Mouse (Mus musculus): ENCODE results near the gene Zfp541. TPM values are rescaled to one million over a fixed set of nuclear protein-coding genes. Genes with fewer than 3 reads are reported as not detected.
A peak's percentile ranks its signal among the peaks of the same experiment; 100 is the strongest.

The Zfp541 gene
- polyA plus RNA-seq, 1 experiment from 2014 or later = 0.04 TPM

- 93% methylated on average over 4 of the region's 4 CpGs for WGBS
- no peak overlapping the region for H3K4me2 ChIP-seq
- ATAC-seq (ENCODE audit: low read depth) = no peak
- no peaks in the 10 kb centered on the region for H3K27me3 ChIP-seq
- no peaks in the 10 kb centered on the region for H3K9me3 ChIP-seq
- peaks cover 25% of the 10 kb centered on the region; the same call in 1 of the 2 replicates for H3K36me3 ChIP-seq
- H3K9ac ChIP-seq = no peak overlapping the region
- H3K4me1 ChIP-seq (replicated peaks) = peaks cover 13% of the 10 kb centered on the region; the same call in 1 of the 2 replicates
- no peak overlapping the region for H3K4me3 ChIP-seq
- H3K27ac ChIP-seq (replicated peaks) = no peak overlapping the region
Measured at GRCm38 (mm10) chr7:16031072-16031471, 30.5 kb upstream of the Zfp541 start.

GRCm38 (mm10) chr7:16033059-16033458 lies 28.6 kb upstream of the Zfp541 start:
- WGBS = 96% methylated on average over 1 of the region's 1 CpGs
- Histone ChIP-seq H3K36me3 (peaks cover 22% of the 10 kb centered on the region; the same call in 1 of the 2 replicates), H3K4me3 (no peak overlapping the region), H3K27me3 (no peaks in the 10 kb centered on the region), H3K9ac (no peak overlapping the region), H3K4me1 (replicated peaks) (peaks cover 12% of the 10 kb centered on the region; the same call in 1 of the 2 replicates), H3K4me2 (no peak overlapping the region), H3K9me3 (no peaks in the 10 kb centered on the region), H3K27ac (replicated peaks) (no peak overlapping the region)
- ATAC-seq (ENCODE audit: low read depth) = no peak

DNA sequence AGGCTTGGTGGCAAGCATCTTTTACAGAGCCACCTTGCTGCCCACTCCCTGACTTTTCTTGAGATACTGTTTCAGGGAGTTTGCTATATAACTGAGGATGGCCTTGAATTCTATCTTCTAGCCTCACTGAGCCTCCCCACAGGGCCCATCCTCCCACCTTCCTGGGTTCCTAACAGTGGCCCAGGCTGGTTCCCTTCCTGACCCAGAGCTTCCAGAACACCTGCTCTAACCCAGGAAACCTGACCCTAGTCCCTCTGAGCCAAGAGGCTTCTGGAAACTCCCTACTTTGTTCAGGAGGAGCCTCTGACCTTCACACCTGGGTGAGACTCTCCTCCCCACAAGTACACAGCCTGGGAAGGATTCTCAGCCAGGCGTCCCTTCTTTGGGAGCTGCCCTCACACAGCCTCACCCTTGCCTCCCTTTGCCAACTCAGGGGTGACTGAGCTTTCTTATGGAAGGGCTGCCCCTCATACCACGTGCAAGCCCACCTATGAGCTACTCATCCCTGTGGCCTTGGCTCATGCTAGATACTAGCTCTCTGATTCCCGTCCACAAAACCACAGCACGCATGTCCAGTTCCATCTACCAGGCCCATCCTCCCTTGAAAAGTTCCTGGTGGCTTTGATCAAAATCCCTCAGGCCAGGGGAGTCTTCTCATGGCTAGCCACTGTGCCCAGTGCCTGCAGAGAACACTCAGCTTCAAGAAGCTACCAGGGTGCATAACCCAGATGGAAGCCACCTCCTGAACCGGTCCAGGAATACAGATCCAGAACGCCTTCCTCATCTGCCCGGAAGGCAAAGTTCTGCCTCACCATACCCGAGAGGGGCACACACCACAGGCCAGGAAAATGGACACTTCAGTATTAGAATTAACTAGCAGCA lies 27.8 kb upstream of the Zfp541 start:
- 93% methylated on average over 8 of the region's 8 CpGs for WGBS
- Histone ChIP-seq H3K27me3 (no peaks in the 10 kb centered on the region), H3K9me3 (no peaks in the 10 kb centered on the region), H3K4me3 (no peak overlapping the region), H3K9ac (no peak overlapping the region), H3K4me2 (no peak overlapping the region), H3K27ac (replicated peaks) (no peak overlapping the region), H3K4me1 (replicated peaks) (peaks cover 7% of the 10 kb centered on the region; the same call in 1 of the 2 replicates), H3K36me3 (peaks cover 22% of the 10 kb centered on the region; the same call in 1 of the 2 replicates)
- no peak for ATAC-seq (ENCODE audit: low read depth)

GRCm38 (mm10) chr7:16036972-16037371 lies 24.6 kb upstream of the Zfp541 start:
- H3K27me3 ChIP-seq = no peaks in the 10 kb centered on the region
- WGBS = 91% methylated on average over 6 of the region's 6 CpGs
- H3K36me3 ChIP-seq = 0 out of 2 replicates have a peak, but pooled peaks cover 11% of the 10 kb centered on the region
- no peak overlapping the region for H3K4me3 ChIP-seq
- peaks cover 15% of the 10 kb centered on the region; the same call in 1 of the 2 replicates for H3K4me1 ChIP-seq (replicated peaks)
- H3K4me2 ChIP-seq = no peak overlapping the region
- ATAC-seq (ENCODE audit: low read depth) = no peak
- no peaks in the 10 kb centered on the region for H3K9me3 ChIP-seq
- H3K27ac ChIP-seq (replicated peaks) = no peak overlapping the region
- H3K9ac ChIP-seq = no peak overlapping the region

DNA sequence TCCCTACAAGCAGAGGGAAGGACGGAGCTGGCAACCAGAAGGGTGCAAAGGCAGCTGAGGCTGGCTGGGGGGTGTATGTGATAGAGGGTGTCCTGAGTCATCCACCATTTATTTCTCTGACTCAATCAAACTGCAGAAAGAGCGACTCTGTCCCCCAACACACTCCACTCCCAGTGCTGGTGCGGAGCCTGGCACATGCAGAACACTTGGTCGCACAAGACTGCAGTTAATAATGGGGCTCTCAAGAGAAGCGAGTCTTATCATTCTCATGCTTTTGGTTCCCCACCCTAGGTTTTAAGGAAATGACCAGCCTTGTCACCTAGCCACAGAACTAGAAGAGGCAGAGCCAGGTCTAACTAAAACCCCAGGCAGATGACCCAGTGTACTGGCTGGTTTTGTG lies 22.3 kb upstream of the Zfp541 start:
- ATAC-seq (ENCODE audit: low read depth) = no peak
- no peak overlapping the region for H3K27ac ChIP-seq (replicated peaks)
- WGBS = 97% methylated on average over 5 of the region's 5 CpGs
- no peaks in the 10 kb centered on the region for H3K36me3 ChIP-seq
- no peak overlapping the region for H3K4me3 ChIP-seq
- no peaks in the 10 kb centered on the region for H3K9me3 ChIP-seq
- no peak overlapping the region for H3K4me2 ChIP-seq
- H3K4me1 ChIP-seq (replicated peaks) = peaks cover 35% of the 10 kb centered on the region
- H3K27me3 ChIP-seq = no peaks in the 10 kb centered on the region
- no peak overlapping the region for H3K9ac ChIP-seq

GRCm38 (mm10) chr7:16041208-16041607 lies 20.4 kb upstream of the Zfp541 start:
- no peak overlapping the region for H3K9ac ChIP-seq
- 89% methylated on average over 2 of the region's 2 CpGs for WGBS
- no peaks in the 10 kb centered on the region for H3K9me3 ChIP-seq
- no peak overlapping the region for H3K27ac ChIP-seq (replicated peaks)
- no peaks in the 10 kb centered on the region for H3K36me3 ChIP-seq
- peaks cover 53% of the 10 kb centered on the region for H3K4me1 ChIP-seq (replicated peaks)
- H3K4me2 ChIP-seq = no peak overlapping the region
- H3K4me3 ChIP-seq = no peak overlapping the region
- no peaks in the 10 kb centered on the region for H3K27me3 ChIP-seq
- no peak for ATAC-seq (ENCODE audit: low read depth)

- H3K4me2 ChIP-seq = peak overlapping the region; percentile 72; the same call in 1 of the 2 replicates
- H3K9ac ChIP-seq = peak overlapping the region; percentile 96; the same call in 1 of the 2 replicates
- no peaks in the 10 kb centered on the region for H3K9me3 ChIP-seq
- no peaks in the 10 kb centered on the region for H3K36me3 ChIP-seq
- H3K4me3 ChIP-seq = no peak overlapping the region
- peaks cover 54% of the 10 kb centered on the region for H3K4me1 ChIP-seq (replicated peaks)
- no peak for ATAC-seq (ENCODE audit: low read depth)
- peak overlapping the region; percentile 6; the same call in 1 of the 2 replicates for H3K27ac ChIP-seq (replicated peaks)
- no peaks in the 10 kb centered on the region for H3K27me3 ChIP-seq
- WGBS = 78% methylated on average over 10 of the region's 10 CpGs
Measured at GRCm38 (mm10) chr7:16042850-16043775, 18.5 kb upstream of the Zfp541 start.

DNA sequence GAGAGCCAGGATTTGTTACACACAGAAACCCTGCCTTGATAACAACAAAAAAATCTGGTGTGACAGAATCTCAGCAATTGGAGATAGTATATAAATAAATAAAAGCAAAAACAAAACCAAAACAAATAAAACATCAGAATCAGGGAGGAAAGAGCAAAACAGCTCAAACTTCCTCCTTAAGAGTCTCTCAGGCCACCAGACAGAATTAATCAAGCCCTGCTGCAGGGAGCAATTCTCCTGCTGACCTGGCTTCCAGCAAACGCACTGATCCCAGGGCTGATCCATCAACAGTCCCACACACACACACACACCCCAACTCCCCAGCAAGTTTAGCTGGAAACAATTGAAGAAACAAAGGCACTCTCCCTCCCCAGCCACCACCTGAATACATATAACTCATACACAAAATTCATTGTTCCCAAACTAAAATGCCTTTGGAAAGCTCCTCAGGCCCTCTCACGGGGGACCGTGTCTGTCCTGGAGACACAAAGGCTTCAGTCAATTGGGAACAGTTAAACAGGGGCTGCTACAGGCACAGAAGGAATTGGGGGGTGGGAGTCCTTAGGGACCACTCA lies 17.7 kb upstream of the Zfp541 start:
- peak overlapping the region; percentile 72 for H3K4me2 ChIP-seq
- peaks cover 52% of the 10 kb centered on the region for H3K4me1 ChIP-seq (replicated peaks)
- no peaks in the 10 kb centered on the region for H3K9me3 ChIP-seq
- ATAC-seq (ENCODE audit: low read depth) = no peak
- H3K9ac ChIP-seq = peak overlapping the region; percentile 96
- H3K36me3 ChIP-seq = no peaks in the 10 kb centered on the region
- H3K27me3 ChIP-seq = no peaks in the 10 kb centered on the region
- H3K4me3 ChIP-seq = peak overlapping the region; percentile 11; the same call in 1 of the 2 replicates
- WGBS = 15% methylated on average over 3 of the region's 3 CpGs
- peak overlapping the region; percentile 76 for H3K27ac ChIP-seq (replicated peaks)

GRCm38 (mm10) chr7:16044531-16044930 lies 17.1 kb upstream of the Zfp541 start:
- H3K27ac ChIP-seq (replicated peaks) = peak overlapping the region; percentile 76
- WGBS = 39% methylated on average over 5 of the region's 5 CpGs
- H3K9me3 ChIP-seq = no peaks in the 10 kb centered on the region
- H3K36me3 ChIP-seq = no peaks in the 10 kb centered on the region
- H3K27me3 ChIP-seq = no peaks in the 10 kb centered on the region
- peak overlapping the region; percentile 96 for H3K9ac ChIP-seq
- H3K4me2 ChIP-seq = peak overlapping the region; percentile 72
- peak overlapping the region; percentile 11; the same call in 1 of the 2 replicates for H3K4me3 ChIP-seq
- H3K4me1 ChIP-seq (replicated peaks) = peaks cover 52% of the 10 kb centered on the region
- no peak for ATAC-seq (ENCODE audit: low read depth)

DNA sequence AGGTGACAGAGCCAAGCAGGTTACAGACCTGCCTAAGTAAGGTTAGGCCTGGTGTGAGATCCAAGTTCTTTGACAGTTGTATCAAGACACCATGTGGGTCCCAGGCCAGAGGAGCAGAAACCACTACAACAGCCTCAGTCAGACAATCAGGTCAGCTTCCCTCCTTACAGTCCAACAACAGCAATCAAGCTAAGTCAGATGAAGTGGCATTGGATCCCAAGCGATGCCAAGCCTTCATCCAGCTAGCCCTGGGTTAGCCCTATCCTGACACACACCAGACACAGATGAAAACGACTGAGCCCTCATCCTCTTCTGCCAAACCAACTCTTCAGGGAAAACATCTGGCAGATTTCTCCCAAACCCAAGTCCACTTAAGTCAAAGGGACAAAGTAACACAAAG lies 16.1 kb upstream of the Zfp541 start:
- Histone ChIP-seq H3K27ac (replicated peaks) (peak overlapping the region; percentile 98), H3K4me1 (replicated peaks) (peaks cover 61% of the 10 kb centered on the region), H3K27me3 (no peaks in the 10 kb centered on the region), H3K36me3 (no peaks in the 10 kb centered on the region), H3K9ac (peak overlapping the region; percentile 96), H3K9me3 (no peaks in the 10 kb centered on the region), H3K4me2 (peak overlapping the region; percentile 72), H3K4me3 (peak overlapping the region; percentile 80)
- 64% methylated on average over 2 of the region's 2 CpGs for WGBS
- ATAC-seq (ENCODE audit: low read depth) = no peak

DNA sequence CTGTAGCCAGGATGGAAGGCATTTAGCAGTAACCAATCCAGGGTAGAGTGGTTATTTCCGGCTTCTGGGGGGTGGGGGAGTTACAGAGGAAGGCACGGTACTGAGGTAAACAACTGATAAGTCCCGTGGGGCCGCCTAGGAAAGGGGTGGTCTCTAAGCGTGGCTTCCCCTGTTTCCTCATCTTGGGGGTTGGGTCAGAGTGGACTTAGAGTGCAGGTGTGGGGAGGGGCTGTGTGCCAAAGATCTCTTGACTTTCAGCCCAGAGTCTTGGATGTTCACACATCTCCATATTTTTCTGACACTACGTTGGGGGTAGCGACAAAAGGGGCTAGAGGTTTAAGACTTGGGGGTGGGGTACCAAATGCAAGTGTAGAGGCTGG lies 15.5 kb upstream of the Zfp541 start:
- Histone ChIP-seq H3K27me3 (no peaks in the 10 kb centered on the region), H3K9ac (peak overlapping the region; percentile 96), H3K36me3 (no peaks in the 10 kb centered on the region), H3K27ac (replicated peaks) (peak overlapping the region; percentile 98), H3K4me2 (peak overlapping the region; percentile 72), H3K4me3 (peak overlapping the region; percentile 80), H3K4me1 (replicated peaks) (peaks cover 62% of the 10 kb centered on the region), H3K9me3 (no peaks in the 10 kb centered on the region)
- under 1% methylated on average over 7 of the region's 7 CpGs for WGBS
- ATAC-seq (ENCODE audit: low read depth) = peak; percentile 7; the same call in 1 of the 2 replicates

All from neural tube, embryonic 13.5 days (tissue).